Comparison of ENCODE assay signal across 11 mouse cellular contexts in genomic region chr16:10349876-10350275, GRCm38 (mm10). TPM values are rescaled to one million over a fixed set of nuclear protein-coding genes. Genes with fewer than 3 reads are reported as not detected.
DNase-seq lines count a peak whose midpoint lies in the region; ATAC-seq lines count a peak whose summit lies in the region.
"Had no signal": no experiment of that assay in that cellular context is flagged by ENCODE, and none has a peak within 500 bp of the region (broad histone marks: within the 10 kb centered on the region; RNA-seq: fewer than 3 reads in every experiment).

No protein-coding gene starts in this region.

- H3K4me3 ChIP-seq in forebrain, embryonic 13.5 days = no peak overlapping the region
- H3K4me3 ChIP-seq: hindbrain, embryonic 10.5 days had no signal

- H3K27me3 ChIP-seq in forebrain, embryonic 13.5 days = no peaks in the 10 kb centered on the region

- H3K27ac ChIP-seq in forebrain, embryonic 13.5 days = no peak overlapping the region
- H3K27ac ChIP-seq: hindbrain, embryonic 10.5 days; macrophage had no signal

- ATAC-seq in forebrain, embryonic 13.5 days = no peak

- H3K36me3 ChIP-seq in forebrain, embryonic 13.5 days (ENCODE audit: poor library complexity, severe bottlenecking) = no peaks in the 10 kb centered on the region
- H3K36me3 ChIP-seq: G1E; hindbrain, embryonic 10.5 days had no signal

- intact Hi-C loops in left cerebral cortex, postnatal 10 days (cut with DNase I) = no loop called here

- 0 out of 2 replicates have a peak, but pooled peaks cover 3% of the 10 kb centered on the region for H3K4me1 ChIP-seq in forebrain, embryonic 13.5 days

- H3K9me3 ChIP-seq in forebrain, embryonic 13.5 days (replicated peaks) = no peaks in the 10 kb centered on the region
- H3K9me3 ChIP-seq: G1E; hindbrain, embryonic 10.5 days had no signal

- no peak overlapping the region for H3K4me2 ChIP-seq in forebrain, embryonic 13.5 days

- WGBS in forebrain, embryonic 13.5 days = 80% methylated on average over 10 of the region's 10 CpGs

- H3K9ac ChIP-seq in forebrain, embryonic 13.5 days = no peak overlapping the region

- DNase-seq in adrenal gland, adult (ENCODE audit: inconsistent age in 2 of 2, low spot score in 1 of 2) = peak; percentile 19 to 55
- no peak for DNase-seq in adrenal gland, adult 18-20 months (ENCODE audit: low spot score in 2 of 2)
- DNase-seq in ovary, postnatal 36 days (ENCODE audit: low spot score) = peak; percentile 41
- no peak for DNase-seq in ovary, postnatal 10 days (ENCODE audit: low spot score)
- DNase-seq in lung, adult 18-20 months = peak; percentile 89 to 93
- no peak for DNase-seq in left cerebral cortex, postnatal 10 days (ENCODE audit: extremely low spot score in 1 of 2, low spot score in 2 of 2)
- no peak for DNase-seq in neural tube, embryonic 10.5 days (ENCODE audit: extremely low spot score, low spot score)

RNA-seq across cellular contexts. Expression of gene Emp2, which starts 36.1 kb away (rescaled TPM):
- 1 to 10 TPM; 5.5 to 8.4 TPM for total RNA-seq in adrenal gland, adult 18-20 months (2021)
- 10 to 100 TPM; 28.9 to 30.2 TPM for total RNA-seq in left cerebral cortex, postnatal 10 days (2021)
- polyA plus RNA-seq in forebrain, embryonic 13.5 days (2015; fragmentation: Nextera tagmentation; extraction: Ambion mirVana) = 2.2 and 2.3 TPM in 2 replicates
- polyA plus RNA-seq: G1E had no signal

RNA-seq across cellular contexts. Expression of gene Tekt5, which starts 45.4 kb away (rescaled TPM):
- not detected for total RNA-seq in adrenal gland, adult 18-20 months (2021)
- 1 to 10 TPM; 7.3 to 7.7 TPM for total RNA-seq in left cerebral cortex, postnatal 10 days (2021)
- polyA plus RNA-seq in forebrain, embryonic 13.5 days (2015; fragmentation: Nextera tagmentation; extraction: Ambion mirVana) = 0.74 and 1.4 TPM in 2 replicates
- polyA plus RNA-seq: macrophage had no signal

Comparison
In these comparisons a context has a peak if more than half of its experiments do, and no peak if none do; other contexts are left out.
1. DNase-seq: peak in adrenal gland, adult (2 of 2), ovary, postnatal 36 days (single experiment) and lung, adult 18-20 months (2 of 2); none in adrenal gland, adult 18-20 months (0 of 2), ovary, postnatal 10 days (single experiment), left cerebral cortex, postnatal 10 days (0 of 2) and neural tube, embryonic 10.5 days (single experiment).
2. RNA of gene Tekt5, which starts 45.4 kb away (total RNA-seq): 7.3 to 7.7 TPM in left cerebral cortex, postnatal 10 days; not detected in adrenal gland, adult 18-20 months; every median in the first group is over 4 times any median in the second.